Mouse (Mus musculus): Measurements from ENCODE around the gene Nutm2. TPM values are rescaled to one million over a fixed set of nuclear protein-coding genes. Genes with fewer than 3 reads are reported as not detected.
A peak's percentile ranks its signal among the peaks of the same experiment; 100 is the strongest.
"Not testable (repeated sequence)": the region's sequence is repeated elsewhere in the genome, so short reads cannot be mapped to it uniquely, and the experiment has no call there.

Gene Nutm2
- polyA plus RNA-seq (2015; fragmentation: Nextera tagmentation; extraction: Ambion mirVana) = not detected in 2 replicates

DNA sequence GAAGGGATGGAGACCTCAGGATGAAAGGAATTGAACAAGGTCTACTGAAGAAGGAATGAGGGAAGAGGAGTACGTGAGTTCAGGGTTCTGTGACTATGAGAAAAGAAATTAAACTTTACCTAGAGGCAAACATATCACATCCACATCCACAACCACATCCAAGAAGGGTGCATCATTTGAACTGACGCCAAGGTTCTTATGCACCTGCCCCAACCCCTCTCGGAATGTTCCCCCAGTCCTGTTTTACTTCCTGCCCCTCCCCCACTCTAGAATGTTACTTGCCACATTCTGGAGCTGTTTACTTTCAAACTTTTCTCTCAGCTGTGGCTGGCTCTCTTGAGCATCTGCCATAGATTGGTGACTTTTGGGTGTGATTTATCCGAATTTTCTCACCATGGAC is at the start of gene Nutm2:
Nutm2 (plus strand) TSS at position 301 of the 400 bp plus-strand sequence.
- Histone ChIP-seq H3K27me3 (replicated peaks) (no peaks in the 10 kb centered on the region), H3K27ac (replicated peaks) (no peak within 1 kb of the TSS), H3K9ac (no peak within 1 kb of the TSS), H3K4me2 (no peak within 1 kb of the TSS), H3K4me1 (0 out of 2 replicates have a peak, but pooled peaks cover 5% of the 10 kb centered on the region), H3K9me3 (no peaks in the 10 kb centered on the region), H3K36me3 (no peaks in the 10 kb centered on the region), H3K4me3 (no peak within 1 kb of the TSS)
- 66% methylated on average over 4 of the region's 4 CpGs for WGBS
- ATAC-seq (ENCODE audit: extremely low read depth, insufficient number of reproducible peaks, low FRiP score, low TSS enrichment) = no peak

- Histone ChIP-seq H3K9ac (peak within 1 kb of the TSS; percentile 93), H3K4me2 (peak within 1 kb of the TSS; percentile 71), H3K36me3 (peaks cover 28% of the 10 kb centered on the region), H3K4me1 (peaks cover 10% of the 10 kb centered on the region), H3K4me3 (peak within 1 kb of the TSS; percentile 92), H3K27me3 (replicated peaks) (no peaks in the 10 kb centered on the region), H3K27ac (replicated peaks) (0 out of 2 replicates have a peak within 1 kb of the TSS, but pooled peaks have one; percentile 17), H3K9me3 (no peaks in the 10 kb centered on the region)
- WGBS = 13% methylated on average over 30 of the region's 35 CpGs
- peak; percentile 68 for ATAC-seq (ENCODE audit: extremely low read depth, insufficient number of reproducible peaks, low FRiP score, low TSS enrichment)
Observed at GRCm38 (mm10) chr13:50417389-50418183, 49.5 kb upstream of the Nutm2 start, which contains the start of gene Fbxw17. Fbxw17 (plus strand) TSS chr13:50417864.

- H3K9me3 ChIP-seq = no peaks in the 10 kb centered on the region
- H3K9ac ChIP-seq = peak overlapping the region; percentile 93
- H3K27ac ChIP-seq (replicated peaks) = no peak overlapping the region
- H3K4me3 ChIP-seq = peak overlapping the region; percentile 92
- H3K27me3 ChIP-seq (replicated peaks) = no peaks in the 10 kb centered on the region
- ATAC-seq (ENCODE audit: extremely low read depth, insufficient number of reproducible peaks, low FRiP score, low TSS enrichment) = no peak
- H3K4me1 ChIP-seq = peaks cover 10% of the 10 kb centered on the region
- peak overlapping the region; percentile 71 for H3K4me2 ChIP-seq
- peaks cover 36% of the 10 kb centered on the region for H3K36me3 ChIP-seq
- WGBS = 30% methylated on average over 3 of the region's 3 CpGs
Observed at GRCm38 (mm10) chr13:50418421-50418820, 48.7 kb upstream of the Nutm2 start.

- H3K27ac ChIP-seq (replicated peaks) = no peak overlapping the region
- H3K27me3 ChIP-seq (replicated peaks) = no peaks in the 10 kb centered on the region
- peaks cover 89% of the 10 kb centered on the region for H3K36me3 ChIP-seq
- H3K4me3 ChIP-seq = no peak overlapping the region
- no peaks in the 10 kb centered on the region for H3K9me3 ChIP-seq
- peaks cover 5% of the 10 kb centered on the region for H3K4me1 ChIP-seq
- H3K4me2 ChIP-seq = no peak overlapping the region
- H3K9ac ChIP-seq = no peak overlapping the region
- ATAC-seq (ENCODE audit: extremely low read depth, insufficient number of reproducible peaks, low FRiP score, low TSS enrichment) = no peak
- WGBS = 83% methylated on average over 8 of the region's 8 CpGs
Observed at GRCm38 (mm10) chr13:50423625-50424209, 43.4 kb upstream of the Nutm2 start.

GRCm38 (mm10) chr13:50424517-50424916 is 42.6 kb upstream of the Nutm2 start:
- ATAC-seq (ENCODE audit: extremely low read depth, insufficient number of reproducible peaks, low FRiP score, low TSS enrichment) = no peak
- 84% methylated on average over 2 of the region's 2 CpGs for WGBS
- H3K9ac ChIP-seq = no peak overlapping the region
- no peak overlapping the region for H3K4me3 ChIP-seq
- peaks cover 97% of the 10 kb centered on the region for H3K36me3 ChIP-seq
- H3K9me3 ChIP-seq = no peaks in the 10 kb centered on the region
- no peaks in the 10 kb centered on the region for H3K27me3 ChIP-seq (replicated peaks)
- no peak overlapping the region for H3K27ac ChIP-seq (replicated peaks)
- no peak overlapping the region for H3K4me2 ChIP-seq
- 0 out of 2 replicates have a peak, but pooled peaks cover 2% of the 10 kb centered on the region for H3K4me1 ChIP-seq

- H3K9me3 ChIP-seq = no peaks in the 10 kb centered on the region
- H3K4me2 ChIP-seq = no peak overlapping the region
- H3K27me3 ChIP-seq (replicated peaks) = no peaks in the 10 kb centered on the region
- H3K36me3 ChIP-seq = peaks cover 97% of the 10 kb centered on the region
- H3K4me1 ChIP-seq = 0 out of 2 replicates have a peak, but pooled peaks cover 2% of the 10 kb centered on the region
- H3K9ac ChIP-seq = no peak overlapping the region
- WGBS = 65% methylated on average over 4 of the region's 4 CpGs
- ATAC-seq (ENCODE audit: extremely low read depth, insufficient number of reproducible peaks, low FRiP score, low TSS enrichment) = no peak
- no peak overlapping the region for H3K4me3 ChIP-seq
- no peak overlapping the region for H3K27ac ChIP-seq (replicated peaks)
Observed at GRCm38 (mm10) chr13:50426686-50427085, 40.4 kb upstream of the Nutm2 start.

DNA sequence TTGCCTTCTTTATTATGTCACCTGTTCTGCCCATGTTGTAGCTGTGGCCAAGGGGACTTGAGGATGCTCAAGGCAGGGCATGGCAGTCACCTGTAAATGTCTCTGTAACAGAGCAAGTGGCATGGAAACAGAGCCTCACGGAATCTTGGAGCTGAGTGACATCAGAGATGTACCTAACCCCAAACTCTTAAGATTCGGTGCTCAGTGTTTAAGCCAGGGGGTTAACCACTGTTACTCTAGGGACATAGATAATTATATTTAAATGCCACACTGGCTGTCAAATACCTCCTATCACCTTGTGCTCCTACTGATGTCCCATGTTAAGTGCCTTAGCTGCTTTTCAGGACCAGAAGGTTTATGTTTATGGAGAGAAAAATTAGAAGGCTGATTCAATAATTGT is 23.3 kb upstream of the Nutm2 start, which contains the start of gene Gm47429:
Gm47429 (minus strand) TSS at position 101 of the 400 bp plus-strand sequence.
- H3K4me1 ChIP-seq = no peaks in the 10 kb centered on the region
- H3K36me3 ChIP-seq = no peaks in the 10 kb centered on the region
- no peak within 1 kb of the TSS for H3K4me2 ChIP-seq
- no peak within 1 kb of the TSS for H3K4me3 ChIP-seq
- WGBS = 72% methylated on average over 2 of the region's 2 CpGs
- H3K9me3 ChIP-seq = no peaks in the 10 kb centered on the region
- no peak for ATAC-seq (ENCODE audit: extremely low read depth, insufficient number of reproducible peaks, low FRiP score, low TSS enrichment)
- no peaks in the 10 kb centered on the region for H3K27me3 ChIP-seq (replicated peaks)
- no peak within 1 kb of the TSS for H3K9ac ChIP-seq
- H3K27ac ChIP-seq (replicated peaks) = no peak within 1 kb of the TSS

- H3K27me3 ChIP-seq (replicated peaks) = no peaks in the 10 kb centered on the region
- no peak overlapping the region for H3K27ac ChIP-seq (replicated peaks)
- 47% methylated on average over 4 of the region's 4 CpGs for WGBS
- no peak for ATAC-seq (ENCODE audit: extremely low read depth, insufficient number of reproducible peaks, low FRiP score, low TSS enrichment)
- H3K4me3 ChIP-seq = no peak overlapping the region
- no peaks in the 10 kb centered on the region for H3K9me3 ChIP-seq
- H3K9ac ChIP-seq = no peak overlapping the region
- no peak overlapping the region for H3K4me2 ChIP-seq
- no peaks in the 10 kb centered on the region for H3K36me3 ChIP-seq
- H3K4me1 ChIP-seq = no peaks in the 10 kb centered on the region
Observed at GRCm38 (mm10) chr13:50445261-50445660, 21.8 kb upstream of the Nutm2 start.

GRCm38 (mm10) chr13:50452266-50452665 is 14.8 kb upstream of the Nutm2 start:
- H3K4me2 ChIP-seq = not testable (repeated sequence)

DNA sequence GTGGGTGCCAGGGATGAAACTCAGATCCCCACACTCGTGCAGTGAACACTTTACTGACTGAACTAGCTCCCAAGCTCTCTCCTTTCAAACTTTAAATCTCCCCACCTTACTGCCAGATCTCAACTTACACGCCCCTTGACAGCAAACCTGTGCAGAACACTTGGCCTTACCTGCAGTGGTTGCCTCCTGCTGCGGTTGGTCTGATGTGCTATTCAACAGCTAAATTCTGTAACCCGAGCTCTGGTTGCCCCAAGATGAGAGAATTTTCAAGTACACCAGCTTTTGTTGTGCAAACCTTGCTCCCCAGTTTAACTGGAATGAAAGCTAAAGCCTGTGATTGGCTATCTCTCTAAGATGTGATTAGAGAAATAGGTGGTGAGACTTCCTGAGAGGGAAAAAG is 13.7 kb upstream of the Nutm2 start:
- Histone ChIP-seq H3K27me3 (replicated peaks) (no peaks in the 10 kb centered on the region), H3K9me3 (peaks cover 6% of the 10 kb centered on the region; the same call in 1 of the 2 replicates), H3K9ac (no peak overlapping the region), H3K4me1 (no peaks in the 10 kb centered on the region), H3K27ac (replicated peaks) (no peak overlapping the region), H3K36me3 (no peaks in the 10 kb centered on the region), H3K4me3 (no peak overlapping the region), H3K4me2 (no peak overlapping the region)
- whole genome bisulfite sequencing = 24% methylated on average over 4 of the region's 4 CpGs
- no peak for ATAC-seq (ENCODE audit: extremely low read depth, insufficient number of reproducible peaks, low FRiP score, low TSS enrichment)

More at GRCm38 (mm10) chr13:50452266-50452665, 14.8 kb upstream of the Nutm2 start:
- not testable (repeated sequence) for H3K27ac ChIP-seq (replicated peaks); H3K9ac ChIP-seq; H3K27me3 ChIP-seq (replicated peaks); H3K36me3 ChIP-seq; H3K4me3 ChIP-seq; H3K4me1 ChIP-seq; H3K9me3 ChIP-seq; ATAC-seq (ENCODE audit: extremely low read depth, insufficient number of reproducible peaks, low FRiP score, low TSS enrichment)
- WGBS = 60% methylated on average over 9 of the region's 9 CpGs

DNA sequence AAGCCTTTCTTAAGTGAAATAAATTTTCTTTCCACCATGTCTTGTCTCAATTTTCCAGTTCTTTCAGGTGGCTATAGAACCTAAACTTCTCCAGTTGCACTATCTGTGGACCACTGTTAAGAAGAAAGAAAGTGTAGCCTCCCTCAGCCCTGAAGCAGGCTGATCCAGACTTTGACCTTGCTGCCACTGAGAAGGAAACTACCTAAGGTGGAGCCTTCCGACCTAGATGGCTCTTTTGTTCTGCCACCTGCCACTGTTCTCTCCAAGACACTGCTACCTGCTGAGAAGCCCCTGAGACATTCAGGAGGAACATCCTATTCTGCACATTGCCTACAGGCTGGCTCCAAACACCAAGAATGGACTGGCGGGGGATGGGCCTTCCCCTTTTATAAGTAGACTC is 6.7 kb upstream of the Nutm2 start:
- H3K9me3 ChIP-seq; ATAC-seq (ENCODE audit: extremely low read depth, insufficient number of reproducible peaks, low FRiP score, low TSS enrichment); H3K4me3 ChIP-seq; H3K4me1 ChIP-seq; H3K36me3 ChIP-seq; H3K27me3 ChIP-seq (replicated peaks); H3K9ac ChIP-seq; H3K27ac ChIP-seq (replicated peaks); H3K4me2 ChIP-seq: not testable (repeated sequence)
- 56% methylated on average over 2 of the region's 2 CpGs for WGBS

All from heart, embryonic 13.5 days (tissue).